Mouse (Mus musculus): Measurements from ENCODE around the gene Pigt.
A peak's percentile ranks its signal among the peaks of the same experiment; 100 is the strongest.

DNA sequence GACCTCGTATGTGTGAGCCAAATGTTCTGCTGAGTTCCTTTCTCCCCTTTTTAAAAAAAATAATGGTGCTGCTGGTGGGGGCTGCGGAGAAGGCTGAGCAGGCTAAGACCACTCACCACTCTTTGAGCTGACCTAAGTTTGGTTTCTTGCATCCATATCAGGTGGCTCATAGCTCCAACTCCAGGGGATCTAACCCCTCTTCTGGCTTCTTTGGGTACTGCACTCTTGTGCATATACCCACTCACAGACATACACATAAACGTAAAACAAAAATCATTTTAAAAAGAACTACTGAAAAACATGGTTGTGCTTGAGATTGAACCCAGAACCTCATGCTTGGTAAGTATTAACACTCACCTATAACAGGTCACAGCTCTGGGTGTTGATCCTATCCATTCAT is 7.6 kb downstream of the Pigt start:
- TF ChIP-seq CTCF (conservative IDR thresholded peaks at IDR 0.05; ENCODE audit: low read length) (peak; percentile 54), POU5F1 (IDR thresholded peaks at IDR 0.05; ENCODE audit: borderline replicate concordance, low read length) (no peak)

Measured in E14TG2a.4 (cell line).